Mouse (Mus musculus): Measurements from ENCODE around the gene Ppfibp1. TPM values are rescaled to one million over a fixed set of nuclear protein-coding genes. Genes with fewer than 3 reads are reported as not detected.

The Ppfibp1 gene
- total RNA-seq, 2 experiments from 2014 or later: 95.3 to 106 TPM

DNA sequence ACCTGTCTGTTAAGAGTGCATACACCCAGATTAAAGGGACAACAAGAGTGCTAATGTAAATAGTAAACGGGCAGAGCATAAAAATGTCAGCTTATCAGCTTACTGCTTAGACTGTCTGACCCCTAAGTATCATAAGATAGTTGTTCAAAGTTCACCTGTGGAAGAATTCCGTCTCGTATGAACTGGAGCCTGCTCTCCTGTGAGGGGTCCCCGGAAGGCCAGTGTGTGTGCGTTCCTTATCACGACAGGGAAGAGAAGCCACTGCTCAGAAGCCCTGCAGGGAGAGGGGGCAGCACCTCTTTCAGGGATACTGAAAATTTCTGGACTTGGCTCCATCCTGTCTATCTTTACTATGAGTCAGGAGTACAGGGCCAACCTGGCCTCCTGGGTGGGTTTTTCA is 108.7 kb downstream of the Ppfibp1 start:
- DNase-seq: no peak

DNA sequence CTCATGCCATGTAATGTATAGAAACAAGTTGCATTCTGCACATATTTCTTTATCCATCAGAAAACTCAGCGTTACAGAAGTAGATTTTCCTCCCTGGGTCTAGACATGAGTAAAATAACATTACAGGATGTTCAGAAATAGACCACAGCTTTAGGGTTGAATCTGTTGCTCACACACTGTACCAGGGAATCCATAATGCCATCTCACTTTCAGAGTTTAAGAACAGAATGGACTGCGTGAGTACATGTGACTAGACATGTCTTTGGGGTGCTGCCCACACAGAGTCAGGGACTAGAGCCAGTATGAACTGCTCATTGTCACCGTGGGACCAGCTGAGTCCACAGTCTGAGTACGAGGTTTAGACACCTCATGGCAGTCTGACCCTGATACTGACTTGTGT is 110.4 kb downstream of the Ppfibp1 start:
- no peak for DNase-seq

DNA sequence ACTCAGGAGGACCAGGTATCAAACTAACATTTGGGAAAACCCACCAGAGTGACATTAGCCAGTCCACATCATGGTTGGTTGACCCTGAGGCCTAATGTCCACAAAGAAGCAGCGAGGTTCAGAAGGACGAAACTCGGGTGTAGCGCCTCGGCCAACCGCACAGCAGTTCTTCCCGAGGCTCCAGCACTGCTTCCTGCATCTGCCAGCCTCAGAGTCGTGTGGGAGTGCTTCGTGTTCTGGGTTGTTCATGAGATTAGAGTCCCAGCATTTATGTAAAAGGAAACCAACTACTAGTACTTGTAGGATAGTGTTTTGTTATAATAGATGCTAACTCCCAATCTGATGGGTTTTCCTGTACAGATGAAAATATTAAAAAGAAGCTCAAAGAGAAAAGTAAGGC is 111.0 kb downstream of the Ppfibp1 start:
- DNase-seq: no peak

DNA sequence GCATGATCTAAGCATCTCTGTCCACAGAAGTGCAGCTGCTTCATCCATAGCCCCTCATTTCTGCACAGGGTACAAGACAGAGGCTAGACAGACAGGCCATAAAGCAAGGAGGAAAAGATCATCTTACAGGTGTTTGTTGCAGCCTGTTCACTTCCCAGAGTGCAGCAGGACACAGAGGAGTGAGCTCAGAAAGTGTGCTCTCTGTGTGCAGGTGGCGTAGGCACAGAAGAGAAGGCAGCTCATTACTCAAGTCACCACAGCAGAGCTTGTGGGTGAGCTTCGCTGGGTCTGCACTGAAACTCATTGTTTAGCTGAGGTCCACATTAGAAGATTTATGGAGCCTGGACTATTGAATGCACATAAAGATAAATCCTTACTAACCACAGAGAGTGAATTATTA is 111.5 kb downstream of the Ppfibp1 start:
- DNase-seq: no peak

DNA sequence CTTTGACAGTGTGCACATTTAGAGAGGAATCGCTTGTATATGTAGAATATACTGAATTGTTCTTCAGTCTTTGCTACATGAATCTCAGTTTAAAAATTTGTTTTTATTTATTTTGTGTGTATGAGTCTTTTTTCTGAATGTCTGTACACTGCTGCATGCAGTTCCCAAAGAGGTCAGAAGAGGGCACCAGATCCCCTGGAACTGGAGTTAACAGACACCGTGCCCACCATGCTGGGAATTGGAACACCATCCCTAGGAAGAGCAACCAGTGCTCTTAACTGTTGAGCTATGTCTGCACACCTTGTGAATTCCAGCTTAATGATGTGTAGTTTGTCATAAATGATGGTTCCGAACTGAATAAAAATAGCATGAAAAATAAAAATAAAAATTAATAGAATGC is 119.9 kb downstream of the Ppfibp1 start:
- peak; percentile 69 for DNase-seq

DNA sequence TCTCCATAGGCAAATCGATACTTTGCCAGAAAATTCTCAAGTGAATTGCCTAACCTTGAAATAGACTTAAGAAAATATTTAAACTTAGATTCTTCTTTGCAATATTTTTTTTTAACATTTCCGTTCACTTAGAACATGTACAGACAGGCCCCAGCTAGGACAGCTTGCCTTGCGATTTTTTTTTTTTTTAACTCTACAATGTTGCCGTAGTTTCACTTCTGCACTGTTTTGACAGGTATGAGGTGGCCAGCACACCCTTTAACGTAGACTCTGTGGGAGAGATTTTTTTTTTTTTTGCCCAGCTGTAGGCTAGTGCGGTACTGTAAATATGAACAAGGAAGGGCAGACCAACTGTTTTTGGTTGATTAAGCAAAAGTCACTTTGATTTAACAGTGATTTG is 122.1 kb downstream of the Ppfibp1 start:
- DNase-seq: no peak

DNA sequence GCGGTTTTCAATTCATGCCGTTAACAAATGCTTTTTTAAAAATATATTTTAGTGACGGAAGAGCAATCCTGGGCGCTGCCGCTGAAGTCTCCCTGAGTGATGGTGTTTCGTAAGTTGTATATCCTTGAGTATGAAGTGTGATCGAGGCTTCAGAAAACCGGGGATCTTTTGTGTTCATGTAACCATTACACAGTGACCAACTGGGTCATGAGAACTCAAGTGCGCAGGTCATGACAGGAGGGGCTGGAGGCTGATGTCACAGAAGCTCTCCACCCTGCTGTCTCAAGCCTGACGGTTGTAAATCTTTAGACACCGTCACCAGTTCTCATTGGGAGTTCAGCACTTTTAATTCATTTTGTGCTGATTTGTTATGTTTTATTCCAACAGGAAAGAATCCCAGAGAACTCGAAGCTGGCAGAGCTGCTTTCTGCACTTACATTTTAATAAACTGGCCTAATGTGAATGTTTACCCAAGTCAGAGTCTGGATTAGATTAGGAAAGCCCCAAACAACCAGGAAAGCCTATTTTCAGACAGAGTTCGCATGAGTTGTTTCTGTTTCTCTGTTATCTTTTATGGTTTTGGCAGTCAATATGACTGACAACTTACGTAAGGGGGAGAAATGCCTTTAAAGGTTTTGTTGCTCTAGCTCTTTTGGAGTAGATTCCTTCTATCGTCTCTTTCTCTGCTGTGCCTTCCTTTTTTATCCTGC is 122.7 kb downstream of the Ppfibp1 start:
- DNase-seq: no peak

DNA sequence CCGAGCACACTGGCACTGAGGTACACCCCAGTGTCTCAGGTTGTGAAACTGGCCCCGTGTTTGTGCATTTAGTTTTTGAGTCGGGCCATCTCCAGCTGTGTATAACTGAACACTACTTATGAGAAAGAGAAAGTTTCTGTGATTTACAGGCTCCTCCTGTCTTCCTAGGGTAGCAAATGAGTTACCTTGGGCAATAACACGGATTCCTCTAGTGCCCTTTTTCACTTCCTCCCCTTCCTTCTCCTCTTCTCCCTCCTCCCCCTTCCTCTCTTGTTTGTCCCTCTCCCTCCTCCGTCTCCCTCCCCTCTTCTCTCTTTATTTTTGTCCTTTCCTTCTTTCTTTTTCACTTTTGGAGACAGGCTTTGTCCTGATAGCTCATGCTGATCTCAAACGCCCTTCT is 123.3 kb downstream of the Ppfibp1 start:
- no peak for DNase-seq

DNA sequence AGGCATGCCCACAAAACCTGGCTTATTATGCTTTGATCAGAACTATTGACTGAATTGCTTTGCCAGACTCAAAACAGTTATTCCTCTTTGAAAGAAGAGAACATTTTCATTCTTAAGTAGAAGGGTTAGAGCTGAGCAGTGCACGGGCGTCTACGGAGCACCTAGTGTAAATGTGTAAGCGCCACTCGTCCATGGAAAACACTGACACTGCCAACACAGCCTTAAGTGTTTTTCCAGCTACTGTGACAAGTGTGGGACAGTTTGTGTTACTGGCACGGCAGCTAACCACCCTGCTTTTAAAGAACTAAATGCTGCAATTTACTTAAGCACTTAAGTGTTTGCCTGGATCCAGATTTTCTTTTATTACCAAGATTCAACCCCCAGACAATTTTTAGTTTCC is 123.7 kb downstream of the Ppfibp1 start:
- DNase-seq: no peak

DNA sequence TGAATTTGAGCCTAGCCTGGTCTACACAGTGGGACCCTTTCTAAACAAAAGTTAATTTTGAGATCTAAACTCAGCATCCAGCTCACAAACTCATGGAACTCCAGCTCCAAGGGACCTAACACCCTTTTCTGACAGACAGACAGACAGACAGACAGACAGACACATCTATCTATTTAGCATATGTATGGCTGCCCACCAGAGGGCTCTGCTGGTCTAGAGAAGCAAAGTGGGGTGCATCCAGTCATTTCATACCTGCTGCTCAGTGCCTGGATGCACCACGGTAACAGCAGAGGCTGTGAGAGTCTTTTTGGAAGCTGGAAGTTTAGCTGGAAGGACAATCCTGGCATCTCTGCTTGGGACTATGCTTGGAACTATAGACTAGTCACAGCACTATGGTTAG is 125.3 kb downstream of the Ppfibp1 start:
- no peak for DNase-seq

DNA sequence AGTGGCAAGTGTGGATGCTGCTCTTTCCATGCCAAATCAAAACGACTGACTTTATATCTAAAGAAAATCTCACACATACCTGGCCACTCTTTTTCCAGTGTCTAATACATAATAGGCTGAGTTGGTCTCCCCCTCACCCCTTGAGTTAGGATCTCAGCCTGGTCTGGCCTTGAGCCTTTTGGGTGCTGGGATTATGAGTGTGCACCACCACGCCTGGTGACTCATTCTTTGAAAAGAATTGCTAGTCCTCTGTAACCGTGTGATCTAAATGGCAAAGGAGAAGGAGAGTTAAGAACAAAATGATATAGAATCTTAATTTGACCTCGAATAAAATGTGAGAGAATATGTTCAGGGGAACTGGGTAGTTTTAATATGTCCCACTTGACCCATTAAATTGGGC is 129.6 kb downstream of the Ppfibp1 start:
- no peak for DNase-seq

DNA sequence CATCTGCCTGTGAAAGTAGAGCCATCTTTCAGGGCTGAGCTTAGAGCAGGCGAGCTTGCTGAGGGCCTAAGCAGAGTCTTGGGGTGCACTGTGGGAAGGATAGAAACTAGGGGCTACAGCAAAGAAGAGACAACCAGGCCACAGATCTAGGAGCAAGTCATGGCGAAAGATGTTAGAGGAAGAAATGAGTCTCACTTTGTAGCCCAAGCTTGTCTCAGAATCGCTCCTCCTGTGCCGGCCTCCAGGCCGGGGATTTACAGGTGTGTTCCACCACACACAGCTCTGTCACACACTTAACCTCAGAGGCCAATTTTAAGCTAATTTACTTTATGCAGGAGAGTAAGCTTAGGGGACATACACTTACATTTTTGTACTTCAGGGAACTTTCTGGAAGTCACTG is 130.1 kb downstream of the Ppfibp1 start:
- no peak for DNase-seq

DNA sequence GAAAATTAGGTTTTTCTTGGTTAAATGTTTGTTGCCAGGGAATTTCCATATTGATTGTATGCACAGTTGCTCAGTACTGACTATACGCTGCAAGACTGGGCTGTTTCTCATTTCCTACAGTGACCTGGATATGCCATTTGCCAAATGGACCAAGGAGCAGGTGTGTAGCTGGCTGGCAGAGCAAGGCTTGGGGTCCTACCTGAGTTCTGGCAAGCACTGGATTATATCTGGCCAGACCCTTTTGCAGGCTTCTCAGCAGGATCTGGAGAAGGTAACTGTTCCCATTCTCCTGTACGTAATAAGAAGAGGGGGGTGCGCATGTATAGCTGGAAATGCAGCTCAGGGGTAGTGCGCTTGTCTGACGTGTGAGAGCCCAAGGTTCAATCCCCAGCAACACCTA is 132.9 kb downstream of the Ppfibp1 start:
- DNase-seq: no peak

DNA sequence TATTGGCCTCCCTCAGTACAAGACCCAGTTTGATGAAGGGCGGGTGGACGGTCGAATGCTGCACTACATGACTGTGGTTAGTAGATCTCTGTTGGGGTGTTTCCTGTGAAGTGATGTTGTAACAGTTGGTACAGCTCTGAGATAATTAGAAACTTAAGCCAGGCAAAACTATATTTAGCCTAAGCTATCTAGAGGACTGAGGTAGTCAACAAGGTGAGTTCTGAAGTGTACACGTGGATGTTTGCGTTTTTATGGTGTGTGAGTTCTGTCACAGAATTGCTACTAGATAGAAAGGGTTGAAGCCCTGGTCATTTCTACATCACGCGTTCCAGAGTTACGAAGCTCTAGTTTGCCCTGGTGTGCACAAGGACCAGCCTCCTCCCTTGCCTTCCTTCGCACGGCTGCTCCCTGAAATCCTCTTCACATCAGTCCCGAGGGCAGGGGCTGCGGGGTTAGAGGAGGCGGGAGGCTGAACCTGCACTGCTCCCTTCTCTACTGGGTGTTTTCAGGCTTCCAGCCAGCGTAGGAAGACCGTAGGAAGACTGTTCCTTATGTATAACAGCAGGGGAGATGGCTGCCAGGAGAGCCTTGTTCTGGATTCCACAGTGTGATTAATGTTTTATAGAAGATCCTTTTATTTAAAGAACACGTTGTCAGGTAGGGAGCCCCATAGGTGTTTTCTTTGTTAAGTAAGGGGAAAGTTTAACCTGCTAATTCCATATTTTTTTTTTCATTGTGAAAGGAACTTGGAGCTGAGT is 134.3 kb downstream of the Ppfibp1 start:
- DNase-seq: peak; percentile 23

DNA sequence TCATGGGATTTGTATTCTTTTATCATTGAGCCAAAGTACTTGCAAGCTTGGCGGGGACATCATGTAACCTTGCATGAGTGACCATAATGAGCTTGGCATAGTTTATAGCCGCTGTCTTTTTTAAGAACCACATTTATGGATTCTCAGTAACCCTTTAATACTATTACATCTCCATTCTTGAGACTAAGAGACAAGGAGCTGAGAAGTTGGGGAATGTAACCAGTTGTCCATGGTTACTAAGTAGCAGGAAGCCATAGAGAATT is 134.8 kb downstream of the Ppfibp1 start:
- DNase-seq: no peak

DNA sequence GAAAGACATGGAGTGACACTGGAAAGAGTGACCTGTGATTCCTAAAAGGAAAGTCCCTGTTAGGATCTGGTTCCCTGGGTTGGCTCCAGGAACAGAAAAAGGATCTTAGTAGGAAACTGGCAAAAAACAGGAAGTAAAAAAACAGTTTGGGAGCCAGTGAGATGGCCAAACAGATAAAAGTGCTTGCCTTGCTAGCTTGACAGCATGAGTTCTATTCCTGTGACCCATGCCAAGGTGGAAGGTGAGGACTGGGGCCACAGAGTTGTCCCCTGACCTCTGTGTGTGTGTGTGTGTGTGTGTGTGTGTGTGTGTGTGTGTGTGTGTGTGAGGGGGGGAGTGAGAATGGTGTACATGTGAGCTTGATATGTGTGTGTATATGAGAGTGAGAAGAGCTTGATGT is 135.3 kb downstream of the Ppfibp1 start:
- DNase-seq: no peak

DNA sequence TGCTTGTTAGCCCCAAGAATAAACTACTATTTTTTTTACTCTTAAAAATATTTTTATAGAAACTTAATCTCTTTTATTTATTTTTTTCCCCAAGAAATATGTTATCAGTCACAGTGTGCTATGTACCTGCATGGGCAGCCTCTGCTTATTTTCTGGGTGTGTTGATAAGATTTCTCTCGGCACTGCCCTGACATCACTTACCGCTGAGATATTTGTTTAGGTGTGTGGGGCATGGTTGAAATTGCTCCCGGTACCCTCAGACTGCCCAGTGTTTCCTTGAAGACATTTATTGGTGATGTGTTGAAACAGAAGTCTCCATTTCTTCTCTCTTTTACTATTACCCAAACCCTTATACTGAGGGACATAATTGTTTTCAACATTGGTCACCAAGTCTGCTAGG is 136.5 kb downstream of the Ppfibp1 start:
- no peak for DNase-seq

DNA sequence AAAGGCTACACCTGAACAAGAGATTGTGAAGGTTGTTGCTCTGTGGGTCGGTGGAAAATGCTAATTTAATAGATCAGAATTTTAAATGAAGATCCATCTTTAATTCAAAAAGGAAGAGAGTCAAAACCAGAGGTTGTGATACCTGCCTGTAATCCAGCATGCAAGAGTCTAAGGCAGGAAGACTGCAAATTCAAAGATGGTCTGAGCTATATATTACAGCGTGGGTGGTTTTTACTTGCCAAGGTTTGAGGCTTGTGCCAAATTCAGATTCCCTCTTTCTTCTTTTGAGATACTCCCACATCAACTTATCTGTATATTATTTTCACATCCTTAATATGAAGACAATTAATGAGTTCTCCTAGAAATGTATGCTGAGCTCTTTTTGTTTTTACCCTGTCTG is 140.1 kb downstream of the Ppfibp1 start:
- no peak for DNase-seq

DNA sequence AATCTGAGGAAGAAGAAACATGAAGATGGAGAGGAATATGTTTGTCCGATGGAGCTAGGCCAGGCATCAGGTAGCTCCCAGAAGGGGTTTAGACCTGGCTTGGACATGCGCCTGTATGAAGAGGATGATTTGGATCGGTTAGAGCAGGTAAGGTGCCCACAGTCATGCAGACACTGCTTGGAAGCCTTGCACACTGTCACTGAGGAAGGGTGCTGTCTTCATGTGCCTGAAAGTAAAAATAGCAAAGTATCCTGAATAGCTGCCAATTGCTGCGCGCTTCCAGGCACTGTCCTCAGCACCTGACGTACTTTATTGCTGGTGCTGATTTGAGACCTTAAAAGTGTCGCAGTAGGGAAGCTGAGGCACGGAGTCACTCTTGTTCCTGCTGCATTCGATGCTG is 141.3 kb downstream of the Ppfibp1 start:
- peak; percentile 19 for DNase-seq

DNA sequence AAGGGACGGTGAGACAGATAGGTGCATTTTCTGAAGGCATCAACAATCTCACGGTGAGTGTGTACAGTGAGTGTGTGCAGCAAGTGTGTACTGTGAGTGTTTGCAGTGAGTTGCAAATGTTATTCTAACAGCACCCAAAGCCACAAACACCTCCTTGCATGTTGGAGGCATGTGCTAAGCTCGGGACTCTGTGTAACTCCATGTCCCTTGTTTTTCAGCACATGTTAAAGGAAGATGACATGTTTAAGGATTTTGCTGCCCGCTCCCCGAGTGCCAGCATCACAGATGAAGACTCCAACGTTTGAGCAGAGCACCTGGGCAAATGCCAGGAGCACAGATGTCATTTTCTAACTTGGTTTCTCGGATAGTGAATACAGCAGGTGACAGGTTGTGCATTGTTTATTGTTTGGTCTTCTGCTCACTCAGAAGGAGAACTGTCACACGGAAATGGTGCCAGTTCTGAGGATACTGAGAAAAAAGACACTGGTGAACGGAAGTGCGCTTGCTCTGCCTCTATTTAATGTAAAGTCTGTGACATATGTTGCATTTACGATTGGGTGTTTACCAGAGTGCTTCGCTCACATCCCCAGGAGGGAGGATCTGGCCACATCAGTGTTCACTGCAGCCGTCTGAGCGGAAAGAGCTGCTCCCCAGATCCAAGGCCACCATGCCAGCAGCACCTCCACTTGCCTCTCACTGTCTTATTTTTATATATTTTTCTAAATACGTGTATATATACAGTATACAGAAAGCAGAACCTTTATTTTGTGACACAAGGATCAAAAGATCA is 142.0 kb downstream of the Ppfibp1 start:
- no peak for DNase-seq

DNA sequence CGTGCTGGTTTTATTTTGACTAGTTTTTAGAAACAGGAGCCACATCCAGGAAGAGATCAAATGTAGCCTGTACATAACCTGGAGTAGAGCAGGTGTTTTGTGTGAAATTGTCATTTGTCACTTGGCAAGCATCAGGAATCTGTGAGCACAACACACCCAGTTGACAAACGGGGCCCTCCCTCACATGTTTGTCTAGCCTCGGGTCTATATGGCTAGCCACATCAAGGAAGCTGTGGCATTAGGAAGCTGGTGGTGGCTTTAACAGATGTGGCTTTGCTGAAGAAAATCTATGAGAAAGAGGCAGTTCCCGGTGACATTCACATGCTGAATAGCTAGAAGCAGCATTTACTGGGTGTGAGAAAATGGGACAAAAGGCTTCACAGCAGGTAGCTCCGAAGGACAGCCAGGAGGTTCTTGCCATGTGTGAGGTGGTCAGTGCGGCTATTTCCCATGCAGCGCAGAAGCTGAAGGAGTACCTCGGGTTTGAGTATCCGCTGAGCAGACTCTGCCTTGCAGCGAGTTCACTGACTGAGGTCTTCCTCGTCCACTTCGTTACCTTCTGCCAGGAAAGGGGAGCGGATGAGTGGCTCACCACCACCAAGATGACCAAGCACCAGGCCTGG is 144.1 kb downstream of the Ppfibp1 start, which contains the start of gene Rep15:
Gene Rep15, plus strand, starts transcription at position 282 of the 623 bp plus-strand sequence.
- DNase-seq: no peak

DNA sequence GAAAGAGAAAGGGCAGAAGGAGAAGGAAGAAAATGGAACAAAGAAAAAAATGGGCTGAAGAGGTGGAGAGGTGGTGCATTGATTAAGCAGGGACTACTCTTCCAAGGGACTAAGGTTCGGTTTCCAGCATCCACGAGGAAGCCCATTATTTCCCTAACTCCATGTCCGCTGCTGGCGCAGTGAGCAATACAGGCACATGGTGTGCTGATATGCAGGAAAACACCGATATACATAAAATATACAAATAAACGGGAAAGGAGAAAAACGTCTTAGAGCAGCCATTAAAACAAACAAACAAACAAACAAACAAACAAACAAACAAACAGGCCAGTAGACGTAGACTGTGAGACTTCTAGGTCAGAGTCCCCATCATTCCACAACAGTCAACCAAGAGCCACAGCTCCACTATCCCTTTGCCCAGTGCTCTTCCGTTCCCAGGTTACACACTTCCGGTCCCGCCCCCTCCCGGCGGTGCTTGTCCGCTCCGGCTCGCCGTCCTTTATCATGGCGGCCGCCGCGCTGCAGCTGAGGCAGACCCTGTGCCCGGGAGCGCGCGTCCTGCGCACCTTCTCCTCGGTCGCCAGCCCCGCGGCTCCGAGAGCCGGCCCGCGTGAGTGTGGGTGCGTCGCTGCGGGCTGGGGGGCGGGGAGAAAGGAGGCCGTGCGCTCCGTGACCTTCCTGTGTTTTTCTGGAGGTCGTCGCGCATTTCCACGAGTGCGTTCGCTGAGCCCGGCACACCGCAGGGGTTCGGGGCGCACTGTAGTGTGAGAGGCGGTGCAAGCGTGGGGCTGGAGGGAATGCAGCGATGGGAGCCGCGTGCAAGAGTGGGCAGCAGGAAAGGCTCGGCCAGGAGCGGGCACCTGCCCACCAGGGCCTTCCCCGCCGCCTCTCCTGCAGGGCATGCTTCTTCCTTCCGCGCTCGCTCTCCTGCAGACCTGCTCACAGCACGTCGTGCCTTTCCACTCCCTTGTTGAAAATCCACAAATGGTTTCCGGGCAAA is 154.3 kb downstream of the Ppfibp1 start, which contains the start of gene Mrps35:
Gene Mrps35, plus strand, starts transcription at position 474 of the 1,000 bp plus-strand sequence.
- peak; percentile 93 for DNase-seq
